Mouse (Mus musculus) embryonic fibroblast, embryonic 13.5 days (primary cell): Measurements from ENCODE around the gene Abca1.

Experiments
- CTCF ChIP-seq: IDR thresholded peaks from 2 replicates; pipeline ENCODE4 v1.5.1; 2011; ENCODE audit warnings: mild to moderate bottlenecking, control low read depth, low read length, moderate library complexity, borderline replicate concordance; ENCODE audit not compliant: insufficient read depth
- POLR2A ChIP-seq: IDR thresholded peaks from 2 replicates; pipeline ENCODE4 v1.6.1; 2011; ENCODE audit warnings: low read depth, mild to moderate bottlenecking, control low read depth, low read length, moderate library complexity

DNA sequence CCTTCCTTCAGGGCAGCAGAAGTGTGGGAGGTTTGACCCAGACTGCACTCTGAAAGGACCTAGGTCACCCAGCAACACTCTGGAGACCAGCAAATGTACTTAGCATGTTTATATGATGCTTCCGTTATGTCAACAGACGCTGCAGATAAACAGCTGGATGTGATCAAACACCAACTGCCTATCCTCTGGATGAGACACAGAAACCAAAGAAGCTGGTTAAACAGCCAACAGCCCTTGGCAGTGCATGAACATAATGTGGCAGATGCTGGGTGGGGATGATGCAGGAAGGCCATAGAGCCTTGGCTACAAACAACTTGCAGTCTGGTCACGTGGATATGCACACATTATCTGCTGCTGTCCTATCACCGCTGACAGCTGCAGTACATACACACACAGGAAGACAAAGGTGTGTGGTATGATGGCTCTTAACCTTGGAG, 47.8 kb downstream of the Abca1 start:
- no peak for TF ChIP-seq POLR2A
- no peak for TF ChIP-seq CTCF
